Mouse (Mus musculus) heart, adult 9 months (tissue): Measurements from ENCODE around the gene Tnip2.

ENCODE experiments used
- DNase-seq, 2 experiments: peaks; one replicate each; pipeline ENCODE4 v3.0.0; 2022; ENCODE audit warnings: low spot score in 2 of 2

The Tnip2 gene

GRCm38 (mm10) chr5:34461294-34461693 lies 52.5 kb downstream of the Tnip2 start:
- DNase-seq = no peak

DNA sequence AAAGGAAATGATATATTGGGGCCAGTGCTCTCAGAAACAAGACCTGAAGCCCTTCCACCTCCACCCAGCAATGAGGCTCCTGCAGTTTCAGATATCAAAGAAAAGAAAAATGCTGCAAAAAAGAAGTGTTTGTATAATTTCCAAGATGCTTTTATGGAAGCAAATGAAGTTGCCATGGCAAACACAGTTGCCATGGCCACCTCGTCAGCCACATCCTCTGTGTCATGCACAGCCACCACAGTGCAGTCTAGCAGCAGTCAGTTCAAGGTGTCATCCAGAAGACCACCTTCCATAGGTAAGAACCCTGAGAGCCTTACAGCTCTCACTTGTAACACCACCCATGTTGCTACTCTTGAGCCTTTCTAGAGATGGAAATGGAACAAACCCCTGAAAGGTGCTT lies 54.8 kb downstream of the Tnip2 start:
- no peak for DNase-seq

- DNase-seq = no peak
These were observed 67.6 kb downstream of the Tnip2 start for GRCm38 (mm10) chr5:34446207-34446606.
